Mouse (Mus musculus) left cerebral cortex, postnatal 4 days (tissue): ENCODE measurements at regions not wholly inside any gene's neighbourhood (a gene's known extent, or its start where the extent isn't known, plus 50 kb on each side); places are given as distances from the start of the nearest gene placed in this dataset.

ENCODE experiments used
- DNase-seq: peaks from one replicate; pipeline ENCODE4 v3.0.0-alpha.2; 2022
- intact Hi-C: fragments of 180-260 bp; cut with DNase I; formaldehyde crosslinking; loops from one replicate; pipeline ENCODE4 v1.15.1; 2025

- no peak for DNase-seq
- intact Hi-C loops: no loop called here
These were observed 63.5 kb upstream of the Ndst3 start for GRCm38 (mm10) chr3:123754011-123754610.

GRCm38 (mm10) chr3:123754927-123755326 is 64.3 kb upstream of the Ndst3 start:
- intact Hi-C loops: no loop called here
- DNase-seq: no peak

GRCm38 (mm10) chr3:123765911-123766556 is 75.4 kb upstream of the Ndst3 start:
- no peak for DNase-seq
- intact Hi-C loops: no loop called here

GRCm38 (mm10) chr3:123766557-123766913 is 75.9 kb upstream of the Ndst3 start:
- DNase-seq: no peak
- intact Hi-C loops: no loop called here

GRCm38 (mm10) chr3:123780507-123780906 is 89.9 kb upstream of the Ndst3 start:
- intact Hi-C loops: no loop called here
- DNase-seq: peak; percentile 18

- intact Hi-C loops: no loop called here
- DNase-seq: no peak
These were observed 90.9 kb upstream of the Ndst3 start for GRCm38 (mm10) chr3:123781581-123781980.

GRCm38 (mm10) chr3:123784127-123784526 is 93.5 kb upstream of the Ndst3 start:
- no peak for DNase-seq

GRCm38 (mm10) chr3:123794011-123794410 is 103.4 kb upstream of the Ndst3 start:
- DNase-seq: no peak
- intact Hi-C loops: no loop called here

More at GRCm38 (mm10) chr3:123784127-123784526, 93.5 kb upstream of the Ndst3 start:
- intact Hi-C loops: no loop called here

GRCm38 (mm10) chr3:123805338-123805737 is 114.7 kb upstream of the Ndst3 start:
- intact Hi-C loops: no loop called here

GRCm38 (mm10) chr3:123806050-123806449 is 115.4 kb upstream of the Ndst3 start:
- intact Hi-C loops: no loop called here

More at GRCm38 (mm10) chr3:123805338-123805737, 114.7 kb upstream of the Ndst3 start:
- no peak for DNase-seq

GRCm38 (mm10) chr3:123806546-123806945 is 115.9 kb upstream of the Ndst3 start:
- DNase-seq: no peak
- intact Hi-C loops: no loop called here

More at GRCm38 (mm10) chr3:123806050-123806449, 115.4 kb upstream of the Ndst3 start:
- DNase-seq: no peak

- intact Hi-C loops: no loop called here
- DNase-seq: no peak
These were observed 119.6 kb upstream of the Ndst3 start for GRCm38 (mm10) chr3:123810018-123810942.

- intact Hi-C loops: no loop called here
- no peak for DNase-seq
These were observed 120.4 kb upstream of the Ndst3 start for GRCm38 (mm10) chr3:123810943-123811499.

GRCm38 (mm10) chr3:123828790-123829189 is 138.1 kb upstream of the Ndst3 start:
- peak; percentile 38 for DNase-seq
- intact Hi-C loops: no loop called here

- intact Hi-C loops: no loop called here
- DNase-seq: peak; percentile 12
These were observed 147.9 kb upstream of the Ndst3 start for GRCm38 (mm10) chr3:123838385-123839170.

- intact Hi-C loops: no loop called here
- no peak for DNase-seq
These were observed 155.9 kb upstream of the Ndst3 start for GRCm38 (mm10) chr3:123846554-123846953.

- DNase-seq: no peak
- intact Hi-C loops: no loop called here
These were observed 158.0 kb upstream of the Ndst3 start for GRCm38 (mm10) chr3:123848663-123849062.

GRCm38 (mm10) chr3:123852889-123853288 is 162.2 kb upstream of the Ndst3 start:
- intact Hi-C loops: no loop called here
- no peak for DNase-seq

- no peak for DNase-seq
- intact Hi-C loops: no loop called here
These were observed 183.1 kb upstream of the Ndst3 start for GRCm38 (mm10) chr3:123873709-123874108.

GRCm38 (mm10) chr3:123893691-123894090 is 203.0 kb upstream of the Ndst3 start:
- intact Hi-C loops: no loop called here
- DNase-seq: no peak
